Mouse (Mus musculus) stomach, postnatal 0 days (tissue): ENCODE data around the gene Zfp524.

Source experiments
- CTCF ChIP-seq: IDR thresholded peaks from 2 replicates; pipeline ENCODE4 v1.5.1; 2016; ENCODE audit warnings: antibody characterized with exemption, low read depth, mild to moderate bottlenecking, moderate library complexity
- EP300 ChIP-seq: optimal IDR thresholded peaks from 2 replicates; pipeline ENCODE3; 2016; ENCODE audit warnings: antibody characterized with exemption

- TF ChIP-seq EP300 = no peak
- no peak for TF ChIP-seq CTCF
Measured at GRCm38 (mm10) chr7:4993999-4994788, 20.0 kb upstream of the Zfp524 start.
